Mouse (Mus musculus): ENCODE measurements at regions not wholly inside any gene's neighbourhood (a gene's known extent, or its start where the extent isn't known, plus 50 kb on each side); places are given as distances from the start of the nearest gene placed in this dataset.
A peak's percentile ranks its signal among the peaks of the same experiment; 100 is the strongest.

DNA sequence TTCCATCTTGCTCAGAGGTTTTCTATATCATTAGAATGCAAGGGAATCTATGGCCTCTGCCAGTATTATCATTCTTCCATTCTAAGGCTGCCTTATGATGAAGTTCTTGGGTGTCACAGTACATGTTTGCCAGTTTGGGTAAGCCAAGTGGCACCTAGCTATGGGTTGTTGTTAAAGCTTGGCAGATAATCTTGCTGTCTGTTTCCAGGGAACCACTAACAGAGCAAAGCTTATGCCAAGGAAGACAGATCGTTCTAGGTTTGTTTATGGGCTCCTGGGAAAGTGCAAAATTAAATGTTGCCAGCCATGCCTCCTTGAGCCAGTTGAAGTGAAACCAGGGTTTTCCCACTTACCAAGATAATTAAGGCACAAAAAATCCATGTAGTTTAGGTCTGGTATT, 292.9 kb upstream of the Cobl start:
- Histone ChIP-seq H3K4me3 (replicated peaks; ENCODE audit: low read length) (no peak overlapping the region), H3K27me3 (replicated peaks; ENCODE audit: control insufficient read depth, insufficient read depth, low read length) (no peaks in the 10 kb centered on the region), H3K9ac (replicated peaks; ENCODE audit: low read depth, low read length) (no peak overlapping the region), H3K4me1 (replicated peaks; ENCODE audit: control insufficient read depth, insufficient read depth, low read length) (no peaks in the 10 kb centered on the region), H3K27ac (ENCODE audit: low read length) (no peak overlapping the region), H3K36me3 (ENCODE audit: control insufficient read depth, insufficient read depth) (no peaks in the 10 kb centered on the region), H3K4me2 (ENCODE audit: low read length) (no peak overlapping the region), H3K9me3 (ENCODE audit: control insufficient read depth, low read length) (no peaks in the 10 kb centered on the region)
- WGBS, result 49% methylated on average over 1 of the region's 1 CpGs
- peak; percentile 75 for ATAC-seq

GRCm38 (mm10) chr11:12750016-12750415, 285.3 kb upstream of the Cobl start:
- Histone ChIP-seq H3K27ac (ENCODE audit: low read length) (no peak overlapping the region), H3K9ac (replicated peaks; ENCODE audit: low read depth, low read length) (no peak overlapping the region), H3K4me1 (replicated peaks; ENCODE audit: control insufficient read depth, insufficient read depth, low read length) (no peaks in the 10 kb centered on the region), H3K27me3 (replicated peaks; ENCODE audit: control insufficient read depth, insufficient read depth, low read length) (no peaks in the 10 kb centered on the region), H3K4me2 (ENCODE audit: low read length) (no peak overlapping the region), H3K4me3 (replicated peaks; ENCODE audit: low read length) (no peak overlapping the region), H3K36me3 (ENCODE audit: control insufficient read depth, insufficient read depth) (no peaks in the 10 kb centered on the region), H3K9me3 (ENCODE audit: control insufficient read depth, low read length) (no peaks in the 10 kb centered on the region)
- ATAC-seq, result no peak
- WGBS, result 97% methylated on average over 1 of the region's 1 CpGs

- no peak overlapping the region for H3K4me3 ChIP-seq (replicated peaks; ENCODE audit: low read length)
- WGBS, result 92% methylated on average over 4 of the region's 4 CpGs
- H3K27ac ChIP-seq (ENCODE audit: low read length), result no peak overlapping the region
- H3K9ac ChIP-seq (replicated peaks; ENCODE audit: low read depth, low read length), result no peak overlapping the region
- H3K4me2 ChIP-seq (ENCODE audit: low read length), result no peak overlapping the region
- H3K4me1 ChIP-seq (replicated peaks; ENCODE audit: control insufficient read depth, insufficient read depth, low read length), result no peaks in the 10 kb centered on the region
- ATAC-seq, result no peak
- H3K9me3 ChIP-seq (ENCODE audit: control insufficient read depth, low read length), result no peaks in the 10 kb centered on the region
- no peaks in the 10 kb centered on the region for H3K27me3 ChIP-seq (replicated peaks; ENCODE audit: control insufficient read depth, insufficient read depth, low read length)
- H3K36me3 ChIP-seq (ENCODE audit: control insufficient read depth, insufficient read depth), result no peaks in the 10 kb centered on the region
Measured at GRCm38 (mm10) chr11:12749245-12749644, 284.5 kb upstream of the Cobl start.

DNA sequence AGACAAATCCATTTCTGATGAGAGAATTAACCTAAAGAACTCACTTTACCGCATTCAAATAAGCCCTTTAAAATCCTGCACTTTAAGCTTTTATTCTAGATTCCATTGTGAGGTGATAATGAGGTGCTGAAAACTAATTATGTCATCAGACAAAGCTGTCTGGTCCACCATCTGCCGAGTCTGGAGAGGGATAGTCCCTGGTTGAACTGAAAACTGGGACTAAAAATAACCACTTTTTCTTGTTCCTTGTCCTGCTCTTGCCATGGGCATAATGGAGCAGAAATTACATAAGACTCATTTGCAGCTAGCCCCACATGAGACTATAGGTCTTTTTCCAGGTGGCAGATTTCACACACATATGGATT, 277.4 kb upstream of the Cobl start:
- Histone ChIP-seq H3K9ac (replicated peaks; ENCODE audit: low read depth, low read length) (no peak overlapping the region), H3K9me3 (ENCODE audit: control insufficient read depth, low read length) (no peaks in the 10 kb centered on the region), H3K4me3 (replicated peaks; ENCODE audit: low read length) (no peak overlapping the region), H3K4me2 (ENCODE audit: low read length) (no peak overlapping the region), H3K27me3 (replicated peaks; ENCODE audit: control insufficient read depth, insufficient read depth, low read length) (no peaks in the 10 kb centered on the region), H3K36me3 (ENCODE audit: control insufficient read depth, insufficient read depth) (no peaks in the 10 kb centered on the region), H3K4me1 (replicated peaks; ENCODE audit: control insufficient read depth, insufficient read depth, low read length) (no peaks in the 10 kb centered on the region), H3K27ac (ENCODE audit: low read length) (no peak overlapping the region)
- WGBS, result 3% methylated on average over 2 of the region's 2 CpGs
- ATAC-seq, result peak; percentile 88

- Histone ChIP-seq H3K9me3 (ENCODE audit: control insufficient read depth, low read length) (no peaks in the 10 kb centered on the region), H3K4me2 (ENCODE audit: low read length) (no peak overlapping the region), H3K36me3 (ENCODE audit: control insufficient read depth, insufficient read depth) (no peaks in the 10 kb centered on the region), H3K4me1 (replicated peaks; ENCODE audit: control insufficient read depth, insufficient read depth, low read length) (no peaks in the 10 kb centered on the region), H3K4me3 (replicated peaks; ENCODE audit: low read length) (no peak overlapping the region), H3K27ac (ENCODE audit: low read length) (no peak overlapping the region), H3K9ac (replicated peaks; ENCODE audit: low read depth, low read length) (no peak overlapping the region), H3K27me3 (replicated peaks; ENCODE audit: control insufficient read depth, insufficient read depth, low read length) (no peaks in the 10 kb centered on the region)
- peak; percentile 96 for ATAC-seq
- 35% methylated on average over 3 of the region's 3 CpGs for WGBS
Measured at GRCm38 (mm10) chr11:12741418-12742158, 276.8 kb upstream of the Cobl start.

GRCm38 (mm10) chr11:12734274-12734673, 269.5 kb upstream of the Cobl start:
- no peak overlapping the region for H3K4me3 ChIP-seq (replicated peaks; ENCODE audit: low read length)
- H3K27ac ChIP-seq (ENCODE audit: low read length), result no peak overlapping the region
- H3K27me3 ChIP-seq (replicated peaks; ENCODE audit: control insufficient read depth, insufficient read depth, low read length), result no peaks in the 10 kb centered on the region
- H3K4me2 ChIP-seq (ENCODE audit: low read length), result no peak overlapping the region
- ATAC-seq, result no peak
- no peaks in the 10 kb centered on the region for H3K4me1 ChIP-seq (replicated peaks; ENCODE audit: control insufficient read depth, insufficient read depth, low read length)
- H3K36me3 ChIP-seq (ENCODE audit: control insufficient read depth, insufficient read depth), result no peaks in the 10 kb centered on the region
- WGBS, result 75% methylated on average over 1 of the region's 1 CpGs
- no peaks in the 10 kb centered on the region for H3K9me3 ChIP-seq (ENCODE audit: control insufficient read depth, low read length)
- no peak overlapping the region for H3K9ac ChIP-seq (replicated peaks; ENCODE audit: low read depth, low read length)

DNA sequence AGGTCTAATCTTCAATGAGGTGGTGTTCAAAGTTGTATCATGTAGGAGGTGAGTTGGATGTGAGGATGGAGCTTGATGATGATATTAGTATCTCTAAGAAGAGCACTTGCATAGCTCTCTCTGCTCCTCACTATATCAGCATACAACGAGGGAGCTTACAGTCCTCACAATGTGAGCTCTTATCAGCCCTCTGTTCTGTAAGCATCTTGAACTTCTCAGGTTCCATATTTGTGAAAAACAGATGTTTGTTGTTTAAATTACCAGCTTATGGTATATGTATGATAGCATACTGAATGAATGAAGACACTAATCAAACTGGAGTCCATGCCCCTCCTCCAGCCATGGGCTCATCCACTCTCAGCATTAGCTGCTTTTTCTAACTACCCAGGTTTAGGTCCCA, 262.5 kb upstream of the Cobl start:
- Histone ChIP-seq H3K27me3 (replicated peaks; ENCODE audit: control insufficient read depth, insufficient read depth, low read length) (no peaks in the 10 kb centered on the region), H3K27ac (ENCODE audit: low read length) (no peak overlapping the region), H3K9ac (replicated peaks; ENCODE audit: low read depth, low read length) (no peak overlapping the region), H3K4me1 (replicated peaks; ENCODE audit: control insufficient read depth, insufficient read depth, low read length) (no peaks in the 10 kb centered on the region), H3K4me3 (replicated peaks; ENCODE audit: low read length) (no peak overlapping the region), H3K9me3 (ENCODE audit: control insufficient read depth, low read length) (no peaks in the 10 kb centered on the region), H3K4me2 (ENCODE audit: low read length) (no peak overlapping the region), H3K36me3 (ENCODE audit: control insufficient read depth, insufficient read depth) (no peaks in the 10 kb centered on the region)
- ATAC-seq, result no peak
- WGBS, result 85% methylated on average over 1 of the region's 1 CpGs

- Histone ChIP-seq H3K9me3 (ENCODE audit: control insufficient read depth, low read length) (no peaks in the 10 kb centered on the region), H3K27me3 (replicated peaks; ENCODE audit: control insufficient read depth, insufficient read depth, low read length) (no peaks in the 10 kb centered on the region), H3K4me1 (replicated peaks; ENCODE audit: control insufficient read depth, insufficient read depth, low read length) (no peaks in the 10 kb centered on the region), H3K9ac (replicated peaks; ENCODE audit: low read depth, low read length) (no peak overlapping the region), H3K27ac (ENCODE audit: low read length) (no peak overlapping the region), H3K4me2 (ENCODE audit: low read length) (no peak overlapping the region), H3K4me3 (replicated peaks; ENCODE audit: low read length) (no peak overlapping the region), H3K36me3 (ENCODE audit: control insufficient read depth, insufficient read depth) (no peaks in the 10 kb centered on the region)
- WGBS, result 90% methylated on average over 4 of the region's 4 CpGs
- ATAC-seq, result no peak
Measured at GRCm38 (mm10) chr11:12726492-12726891, 261.7 kb upstream of the Cobl start.

DNA sequence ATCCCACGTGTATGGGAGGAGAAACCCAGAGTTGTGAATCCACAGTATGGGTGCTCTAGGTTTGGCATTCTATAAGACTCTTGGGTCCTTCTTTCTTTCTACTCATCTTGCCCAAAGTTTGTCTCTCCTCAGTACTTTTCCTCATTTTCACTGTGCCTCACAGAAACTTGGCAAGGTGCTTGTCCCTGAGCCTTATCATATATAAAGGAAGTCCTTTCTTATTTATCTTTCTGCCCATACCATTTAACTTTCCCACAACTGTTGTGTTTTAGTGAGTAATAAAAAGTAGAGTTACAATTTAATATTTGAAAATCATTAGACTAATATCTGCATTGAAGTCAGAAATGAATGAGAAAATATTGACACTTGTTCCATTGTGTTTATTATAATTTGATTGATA, 257.6 kb upstream of the Cobl start:
- Histone ChIP-seq H3K27me3 (replicated peaks; ENCODE audit: control insufficient read depth, insufficient read depth, low read length) (no peaks in the 10 kb centered on the region), H3K4me2 (ENCODE audit: low read length) (no peak overlapping the region), H3K9me3 (ENCODE audit: control insufficient read depth, low read length) (no peaks in the 10 kb centered on the region), H3K9ac (replicated peaks; ENCODE audit: low read depth, low read length) (no peak overlapping the region), H3K4me1 (replicated peaks; ENCODE audit: control insufficient read depth, insufficient read depth, low read length) (no peaks in the 10 kb centered on the region), H3K36me3 (ENCODE audit: control insufficient read depth, insufficient read depth) (no peaks in the 10 kb centered on the region), H3K4me3 (replicated peaks; ENCODE audit: low read length) (no peak overlapping the region), H3K27ac (ENCODE audit: low read length) (no peak overlapping the region)
- ATAC-seq, result no peak
- 42% methylated on average over 1 of the region's 1 CpGs for WGBS

GRCm38 (mm10) chr11:12720169-12720568, 255.4 kb upstream of the Cobl start:
- no peak overlapping the region for H3K4me2 ChIP-seq (ENCODE audit: low read length)
- no peaks in the 10 kb centered on the region for H3K27me3 ChIP-seq (replicated peaks; ENCODE audit: control insufficient read depth, insufficient read depth, low read length)
- no peak overlapping the region for H3K9ac ChIP-seq (replicated peaks; ENCODE audit: low read depth, low read length)
- WGBS, result 94% methylated on average over 3 of the region's 3 CpGs
- H3K36me3 ChIP-seq (ENCODE audit: control insufficient read depth, insufficient read depth), result no peaks in the 10 kb centered on the region
- ATAC-seq, result no peak
- no peak overlapping the region for H3K27ac ChIP-seq (ENCODE audit: low read length)
- H3K4me1 ChIP-seq (replicated peaks; ENCODE audit: control insufficient read depth, insufficient read depth, low read length), result no peaks in the 10 kb centered on the region
- no peaks in the 10 kb centered on the region for H3K9me3 ChIP-seq (ENCODE audit: control insufficient read depth, low read length)
- no peak overlapping the region for H3K4me3 ChIP-seq (replicated peaks; ENCODE audit: low read length)
